Mouse (Mus musculus) midbrain, postnatal 0 days (tissue): Measurements from ENCODE around the gene Myof. TPM values are rescaled to one million over a fixed set of nuclear protein-coding genes. Genes with fewer than 3 reads are reported as not detected.

Source experiments
- ATAC-seq: fragments of 200-750 bp; cut with Nextera tagmentation; 2 replicates; pipeline ENCODE4 v1.8.0; 2017; ENCODE audit warnings: moderate number of reproducible peaks, mild to moderate bottlenecking, moderate TSS enrichment, moderate library complexity; ENCODE audit not compliant: low FRiP score
- DNase-seq: peaks from one replicate; pipeline ENCODE4 v3.0.0-alpha.2; 2015; ENCODE audit warnings: low spot score
- H3K27ac ChIP-seq: fragments of 300-500 bp; sonication (generic); 2 replicates; pipeline ENCODE4 v1.5.1; 2014; ENCODE audit warnings: low read depth, mild to moderate bottlenecking, low read length, mixed read lengths
- H3K27me3 ChIP-seq: fragments of 300-500 bp; sonication (generic); 2 replicates; pipeline ENCODE4 v1.6.1; 2014; ENCODE audit warnings: low read length, control low read depth, mixed read lengths; ENCODE audit not compliant: insufficient read depth
- H3K36me3 ChIP-seq: fragments of 300-500 bp; sonication (generic); 2 replicates; pipeline ENCODE4 v1.6.1; 2014; ENCODE audit warnings: low read length, control low read depth, mixed read lengths; ENCODE audit not compliant: insufficient read depth
- H3K4me1 ChIP-seq: fragments of 300-500 bp; sonication (generic); 2 replicates; pipeline ENCODE4 v1.6.1; 2014; ENCODE audit warnings: mild to moderate bottlenecking, control low read depth, antibody characterized with exemption, low read length, mixed read lengths; ENCODE audit not compliant: insufficient read depth
- H3K4me2 ChIP-seq: fragments of 300-500 bp; sonication (generic); 2 replicates; pipeline ENCODE4 v1.6.1; 2014; ENCODE audit warnings: low read depth, mild to moderate bottlenecking, low read length, mixed read lengths; ENCODE audit not compliant: poor library complexity, severe bottlenecking
- H3K4me3 ChIP-seq: fragments of 300-500 bp; sonication (generic); 2 replicates; pipeline ENCODE4 v1.5.1; 2014; ENCODE audit warnings: low read depth, mild to moderate bottlenecking, low read length, moderate library complexity
- H3K9ac ChIP-seq: fragments of 300-500 bp; sonication (generic); replicated peaks from 2 replicates; pipeline ENCODE4 v1.6.1; 2014; ENCODE audit warnings: mild to moderate bottlenecking, low read length, moderate library complexity, mixed read lengths; ENCODE audit not compliant: poor library complexity, severe bottlenecking
- H3K9me3 ChIP-seq: fragments of 300-500 bp; sonication (generic); 2 replicates; pipeline ENCODE4 v1.6.1; 2016; ENCODE audit warnings: low read length, control low read depth
- CTCF ChIP-seq: IDR thresholded peaks from 2 replicates; pipeline ENCODE4 v1.5.1; 2016; ENCODE audit warnings: antibody characterized with exemption, mild to moderate bottlenecking
- WGBS: fragments of 180-500 bp; shearing (Covaris S2); extraction: QIAGEN DNeasy Blood & Tissue Kit; methylation state at CpG from one replicate; pipeline ENCODE4 v1.1.7; 2014; 5-methylcytosine and 5-hydroxymethylcytosine counted together
- polyA plus RNA-seq: library from polyadenylated mRNA; unstranded; fragments of >200 nt; fragmentation: Nextera tagmentation; extraction: Ambion mirVana; gene quantifications from 2 replicates; pipeline ENCODE4 v1.2.1, GENCODE M21; 2015
- total RNA-seq: library from RNA; depleted of rRNA; stranded (reverse); fragments of >200 nt; gene quantifications from 2 replicates; pipeline ENCODE4 v1.2.3, GENCODE M21; 2014

The Myof gene
- total and polyA plus RNA-seq, 2 experiments from 2014 or later: 2.1 to 5.4 TPM

DNA sequence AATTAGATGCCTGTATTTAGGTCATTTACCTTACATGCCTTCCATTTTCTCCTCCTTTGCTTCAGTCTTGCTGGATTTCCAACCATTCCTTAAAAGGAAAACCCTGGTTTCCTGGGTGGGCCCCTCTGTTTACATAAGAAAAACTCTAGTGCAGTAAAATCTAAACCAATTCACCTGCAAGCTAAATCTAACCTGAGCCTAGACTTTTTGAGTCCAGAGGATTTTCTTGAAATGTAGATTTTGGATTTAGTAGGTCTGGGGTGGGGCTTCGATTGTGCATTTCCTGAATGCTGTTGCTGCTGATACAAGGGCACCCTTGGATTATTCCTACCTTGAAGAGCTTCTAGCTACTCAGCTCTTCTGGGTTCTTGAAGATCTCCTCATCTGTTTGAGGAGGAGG, 20.7 kb upstream of the Myof start:
- Histone ChIP-seq H3K4me3 (no peak overlapping the region), H3K9ac (no peak overlapping the region), H3K27ac (no peak overlapping the region), H3K36me3 (no peaks in the 10 kb centered on the region), H3K9me3 (no peaks in the 10 kb centered on the region), H3K4me1 (no peaks in the 10 kb centered on the region), H3K4me2 (no peak overlapping the region), H3K27me3 (no peaks in the 10 kb centered on the region)
- DNase-seq (no peak), ATAC-seq (no peak)
- 100% methylated on average over 1 of the region's 1 CpGs for WGBS
- TF ChIP-seq CTCF: no peak

DNA sequence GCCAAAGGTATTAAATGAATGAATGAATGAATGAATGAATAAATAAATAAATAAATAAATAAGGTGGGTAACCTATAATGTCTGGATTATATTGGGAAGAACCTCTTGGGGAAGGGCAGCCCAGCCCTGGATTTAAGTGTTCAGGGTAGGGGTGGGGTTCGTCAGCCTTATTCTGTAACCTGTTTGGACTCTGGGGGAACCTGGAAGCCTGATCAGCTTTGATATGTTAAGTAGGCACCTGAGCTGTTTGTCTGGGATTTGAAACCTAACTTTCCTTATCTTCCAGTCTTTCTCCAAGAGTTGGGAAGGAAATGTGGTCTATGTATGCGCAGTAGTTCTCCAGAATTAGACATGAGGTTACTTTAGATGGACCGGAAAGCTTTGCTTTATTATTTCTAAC, 19.8 kb upstream of the Myof start:
- no peak overlapping the region for H3K9ac ChIP-seq
- WGBS: 90% methylated on average over 3 of the region's 3 CpGs

DNA sequence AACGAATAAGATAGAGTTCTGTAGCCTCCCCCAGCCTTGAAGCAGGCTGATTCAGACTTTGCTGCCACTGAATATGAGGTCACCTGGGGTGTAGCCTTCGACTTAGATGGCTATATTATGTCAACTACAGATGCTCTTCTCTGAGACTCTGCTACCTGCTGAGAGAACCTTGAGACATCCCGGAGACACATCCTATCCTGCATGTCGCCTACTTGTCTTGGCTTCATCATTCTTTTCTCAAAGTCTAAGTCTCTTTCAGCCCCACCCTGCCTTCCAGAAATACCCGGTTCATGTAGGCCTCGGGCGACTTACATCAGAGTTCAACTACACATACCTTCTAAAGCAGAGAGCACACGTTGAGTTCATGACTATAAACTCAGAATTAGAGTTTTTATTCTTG, 13.6 kb upstream of the Myof start:
- ATAC-seq: no peak
- no peak overlapping the region for H3K4me2 ChIP-seq
- no peak overlapping the region for H3K4me3 ChIP-seq
- no peaks in the 10 kb centered on the region for H3K27me3 ChIP-seq
- no peak overlapping the region for H3K27ac ChIP-seq
- WGBS: 82% methylated on average over 8 of the region's 8 CpGs
- H3K9ac ChIP-seq: no peak overlapping the region
- H3K36me3 ChIP-seq: no peaks in the 10 kb centered on the region
- no peak for DNase-seq
- no peak for TF ChIP-seq CTCF
- no peaks in the 10 kb centered on the region for H3K9me3 ChIP-seq
- H3K4me1 ChIP-seq: 0 out of 2 replicates have a peak, but pooled peaks cover 3% of the 10 kb centered on the region

More for the DNA sequence above, 19.8 kb upstream of the Myof start:
- no peak for DNase-seq
- TF ChIP-seq CTCF: no peak
- Histone ChIP-seq H3K4me2 (no peak overlapping the region), H3K4me3 (no peak overlapping the region), H3K27ac (no peak overlapping the region), H3K9me3 (no peaks in the 10 kb centered on the region), H3K27me3 (no peaks in the 10 kb centered on the region), H3K36me3 (no peaks in the 10 kb centered on the region), H3K4me1 (no peaks in the 10 kb centered on the region)
- ATAC-seq: no peak

DNA sequence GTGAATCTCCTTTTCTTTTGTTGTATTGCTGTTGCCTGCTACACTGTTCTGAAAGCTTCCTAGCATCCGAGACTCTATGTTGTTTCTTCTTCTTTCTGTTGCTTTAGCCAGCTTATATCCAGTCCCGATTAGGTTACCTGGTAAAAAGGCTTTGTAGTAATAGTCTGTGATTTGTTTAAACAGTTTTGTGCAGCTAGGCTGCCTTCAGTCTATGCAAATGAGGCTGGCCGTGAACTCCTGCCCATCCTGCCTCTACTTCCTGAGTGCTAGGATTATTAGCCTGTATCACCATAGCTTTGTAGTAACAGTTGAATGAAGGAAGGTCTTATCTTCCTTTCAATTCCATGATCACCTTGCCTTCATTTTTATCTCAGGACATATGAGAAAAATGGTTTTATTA, 12.9 kb upstream of the Myof start:
- Histone ChIP-seq H3K4me2 (no peak overlapping the region), H3K36me3 (no peaks in the 10 kb centered on the region), H3K27ac (no peak overlapping the region), H3K9me3 (no peaks in the 10 kb centered on the region), H3K4me3 (no peak overlapping the region), H3K9ac (no peak overlapping the region), H3K27me3 (no peaks in the 10 kb centered on the region), H3K4me1 (0 out of 2 replicates have a peak, but pooled peaks cover 3% of the 10 kb centered on the region)
- ATAC-seq (no peak), DNase-seq (no peak)
- TF ChIP-seq CTCF: no peak
- 48% methylated on average over 3 of the region's 3 CpGs for WGBS

DNA sequence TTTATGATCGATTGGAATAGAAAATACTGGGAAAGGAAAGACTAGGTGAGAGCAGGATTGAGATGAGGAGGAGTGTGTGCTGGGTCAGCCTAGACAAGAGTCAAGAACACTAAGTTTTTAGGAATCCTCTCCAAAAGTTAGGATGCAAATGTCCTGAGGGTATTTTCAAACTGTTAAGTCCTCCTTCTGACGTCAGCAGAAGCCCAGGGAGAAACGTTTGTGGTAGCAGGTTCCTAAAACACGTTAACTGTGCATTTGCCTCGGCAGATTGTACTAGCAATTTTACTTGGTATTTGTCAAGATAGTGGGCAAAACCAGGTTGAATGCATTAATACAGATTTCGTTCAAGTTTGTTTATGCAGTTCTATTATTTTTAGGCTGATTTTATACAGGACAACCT, 12.4 kb upstream of the Myof start:
- Histone ChIP-seq H3K9ac (no peak overlapping the region), H3K27me3 (no peaks in the 10 kb centered on the region), H3K4me3 (no peak overlapping the region), H3K4me1 (0 out of 2 replicates have a peak, but pooled peaks cover 3% of the 10 kb centered on the region), H3K9me3 (no peaks in the 10 kb centered on the region), H3K36me3 (no peaks in the 10 kb centered on the region), H3K27ac (no peak overlapping the region), H3K4me2 (no peak overlapping the region; the same call in 1 of the 2 replicates)
- DNase-seq: no peak
- no peak for ATAC-seq
- 20% methylated on average over 6 of the region's 6 CpGs for WGBS
- no peak for TF ChIP-seq CTCF

DNA sequence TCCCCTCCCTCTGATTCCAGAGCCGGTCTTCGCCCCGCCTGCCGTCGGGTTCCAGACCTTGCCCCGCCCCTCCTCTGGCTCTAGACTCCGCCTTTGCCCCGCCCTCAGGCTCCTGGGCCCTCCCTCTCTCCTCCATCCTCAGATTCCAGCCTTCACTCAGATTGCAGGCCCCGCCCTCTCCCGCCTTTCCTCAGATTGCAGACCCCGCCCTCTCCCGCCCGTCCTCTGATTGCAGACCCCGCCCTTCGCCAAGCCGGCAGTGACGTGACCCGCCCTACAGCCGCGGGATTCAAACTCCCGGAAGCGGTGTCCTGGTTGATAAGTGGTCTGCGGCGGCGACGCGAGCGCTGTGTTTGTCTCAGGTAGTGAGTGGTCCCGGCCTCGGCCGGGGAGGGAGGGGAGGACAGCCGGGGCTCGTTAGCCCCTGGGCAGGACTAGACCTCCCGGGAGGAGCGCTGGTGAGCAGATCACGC, 11.4 kb upstream of the Myof start, which contains the start of gene Cep55:
TSS of gene Cep55 (plus strand) at position 292 of the 473 bp plus-strand sequence.
- Histone ChIP-seq H3K4me2 (peak within 1 kb of the TSS; percentile 97), H3K27me3 (no peaks in the 10 kb centered on the region), H3K4me3 (peak within 1 kb of the TSS; percentile 70), H3K9me3 (no peaks in the 10 kb centered on the region), H3K4me1 (0 out of 2 replicates have a peak, but pooled peaks cover 3% of the 10 kb centered on the region), H3K36me3 (no peaks in the 10 kb centered on the region), H3K9ac (peak within 1 kb of the TSS; percentile 52), H3K27ac (peak within 1 kb of the TSS; percentile 52)
- TF ChIP-seq CTCF: peak; percentile 34
- ATAC-seq (peak; percentile 98), DNase-seq (peak; percentile 98)
- WGBS: under 1% methylated on average over 35 of the region's 36 CpGs
